Mouse (Mus musculus): Measurements from ENCODE around the gene Wdr83os.

The Wdr83os gene

GRCm38 (mm10) chr8:85080532-85081215 lies at the start of gene Wdr83os:
TSS of gene Wdr83os (plus strand) at chr8:85080740.
- peak; percentile 84 for DNase-seq (ENCODE audit: low read depth, low spot score)

GRCm38 (mm10) chr8:85032622-85033311 lies 47.8 kb upstream of the Wdr83os start:
- DNase-seq (ENCODE audit: low read depth, low spot score), result no peak

- DNase-seq (ENCODE audit: low read depth, low spot score), result no peak
These were observed 46.7 kb upstream of the Wdr83os start for GRCm38 (mm10) chr8:85033867-85034266.

- peak; percentile 84 for DNase-seq (ENCODE audit: low read depth, low spot score)
These were observed 45.8 kb upstream of the Wdr83os start for GRCm38 (mm10) chr8:85034764-85035163.

- peak; percentile 26 for DNase-seq (ENCODE audit: low read depth, low spot score)
These were observed 45.3 kb upstream of the Wdr83os start for GRCm38 (mm10) chr8:85035165-85035727.

- no peak for DNase-seq (ENCODE audit: low read depth, low spot score)
These were observed 44.7 kb upstream of the Wdr83os start for GRCm38 (mm10) chr8:85035728-85036310.

- no peak for DNase-seq (ENCODE audit: low read depth, low spot score)
These were observed 44.2 kb upstream of the Wdr83os start for GRCm38 (mm10) chr8:85036381-85036717.

GRCm38 (mm10) chr8:85036718-85037365 lies 43.7 kb upstream of the Wdr83os start, which contains the start of gene Tnpo2:
TSS of gene Tnpo2 (plus strand) at chr8:85036915.
- DNase-seq (ENCODE audit: low read depth, low spot score), result peak; percentile 97

GRCm38 (mm10) chr8:85037366-85037680 lies 43.2 kb upstream of the Wdr83os start:
- peak; percentile 61 for DNase-seq (ENCODE audit: low read depth, low spot score)

- DNase-seq (ENCODE audit: low read depth, low spot score), result peak; percentile 18
These were observed 42.6 kb upstream of the Wdr83os start for GRCm38 (mm10) chr8:85037681-85038531.

- DNase-seq (ENCODE audit: low read depth, low spot score), result no peak
These were observed 36.9 kb upstream of the Wdr83os start for GRCm38 (mm10) chr8:85043619-85044018.

- no peak for DNase-seq (ENCODE audit: low read depth, low spot score)
These were observed 23.2 kb upstream of the Wdr83os start for GRCm38 (mm10) chr8:85057367-85057766.

GRCm38 (mm10) chr8:85059879-85060616 lies 20.5 kb upstream of the Wdr83os start, which contains the start of gene Fbxw9:
TSS of gene Fbxw9 (plus strand) at chr8:85060055.
- peak; percentile 94 for DNase-seq (ENCODE audit: low read depth, low spot score)

GRCm38 (mm10) chr8:85062603-85063002 lies 17.9 kb upstream of the Wdr83os start:
- no peak for DNase-seq (ENCODE audit: low read depth, low spot score)

- no peak for DNase-seq (ENCODE audit: low read depth, low spot score)
These were observed 15.3 kb upstream of the Wdr83os start for GRCm38 (mm10) chr8:85065213-85065612.

- DNase-seq (ENCODE audit: low read depth, low spot score), result no peak
These were observed 13.4 kb upstream of the Wdr83os start for GRCm38 (mm10) chr8:85067155-85067554.

GRCm38 (mm10) chr8:85067982-85068381 lies 12.6 kb upstream of the Wdr83os start, which contains the start of gene Gm5741:
TSS of gene Gm5741 (minus strand) at chr8:85067982.
- no peak for DNase-seq (ENCODE audit: low read depth, low spot score)

- DNase-seq (ENCODE audit: low read depth, low spot score), result no peak
These were observed 9.5 kb upstream of the Wdr83os start for GRCm38 (mm10) chr8:85071041-85071440.

GRCm38 (mm10) chr8:85071514-85072281 lies 8.8 kb upstream of the Wdr83os start, which contains the start of gene Dhps:
TSS of gene Dhps (plus strand) at chr8:85071757.
- DNase-seq (ENCODE audit: low read depth, low spot score), result peak; percentile 88
